Mouse (Mus musculus): ENCODE measurements around the gene Bicdl1. TPM values are rescaled to one million over a fixed set of nuclear protein-coding genes. Genes with fewer than 3 reads are reported as not detected.

Bicdl1 gene
- 8.4 and 15.5 TPM in 2 replicates for polyA plus RNA-seq (2012; rRNA removed)

DNA sequence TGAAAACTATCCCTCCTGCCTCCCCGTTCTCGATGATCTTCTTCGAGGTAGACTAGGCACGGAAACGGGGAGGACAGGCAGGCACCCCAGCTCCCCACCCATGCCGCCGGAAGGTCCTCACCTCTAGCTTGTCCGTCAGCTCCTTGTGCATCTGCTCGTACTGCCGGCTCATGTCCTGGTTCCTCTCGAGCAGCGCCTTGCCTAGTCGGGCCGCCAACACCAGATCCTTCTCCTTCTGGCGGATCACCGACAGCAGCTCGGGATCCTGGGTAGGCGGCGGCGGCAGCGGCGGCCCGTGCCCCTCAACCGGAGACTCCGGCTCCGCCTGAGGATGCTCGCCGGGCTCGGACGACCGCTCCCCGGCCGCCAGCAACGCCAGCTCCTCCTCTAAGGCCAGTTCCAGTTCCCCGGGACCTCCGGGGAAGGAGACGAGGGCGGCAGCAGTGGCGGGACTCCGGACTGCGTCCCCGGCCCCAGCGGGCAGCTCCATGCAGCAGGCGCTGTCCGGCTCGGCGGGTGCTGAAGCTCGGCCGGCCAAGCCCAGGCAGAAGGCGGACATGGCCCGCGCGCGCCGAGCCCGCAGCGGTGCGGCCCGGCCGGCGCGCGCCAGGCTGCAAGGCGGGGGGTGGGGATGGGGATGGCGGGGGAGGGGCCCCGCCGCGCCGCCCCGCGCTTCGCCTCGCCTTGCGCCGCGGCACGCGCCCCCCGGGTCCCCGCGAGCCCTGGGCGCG is at the start of gene Bicdl1:
Gene Bicdl1 (minus strand): TSS at position 621 of the 731 bp plus-strand sequence.
- no peak for TF ChIP-seq CTCF (IDR thresholded peaks at IDR 0.05; ENCODE audit: extremely low read depth, insufficient read length, insufficient replicate concordance, low read depth, low read length)
- no peak for TF ChIP-seq POLR2A (IDR thresholded peaks at IDR 0.05; ENCODE audit: low read depth, low read length)

DNA sequence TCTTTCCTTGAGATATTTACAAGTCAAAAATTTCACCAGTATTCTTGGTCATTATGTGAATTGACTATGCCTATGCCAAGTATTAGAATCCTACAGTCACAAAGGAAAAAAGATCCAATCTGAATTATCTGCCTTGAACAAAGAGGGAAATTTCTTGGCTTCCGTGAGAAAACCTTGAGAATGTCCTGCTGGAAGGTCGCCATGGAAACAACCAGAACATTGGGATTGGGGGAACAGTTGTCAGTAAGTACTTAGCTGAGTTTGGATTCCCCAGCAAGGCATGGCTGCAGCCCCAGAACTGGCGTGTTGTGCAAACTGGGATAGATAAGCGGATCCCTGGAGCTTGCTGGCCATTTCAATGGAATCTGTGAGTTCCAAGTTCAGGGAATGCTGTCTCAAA is 45.5 kb upstream of the Bicdl1 start:
- WGBS = 72% methylated on average over 4 of the region's 4 CpGs
- no peaks in the 10 kb centered on the region for H3K4me1 ChIP-seq (ENCODE audit: control insufficient read depth, insufficient read depth, insufficient read length, low read length)
- no peak for TF ChIP-seq CTCF (IDR thresholded peaks at IDR 0.05; ENCODE audit: extremely low read depth, insufficient read length, insufficient replicate concordance, low read depth, low read length)
- no peak for TF ChIP-seq POLR2A (IDR thresholded peaks at IDR 0.05; ENCODE audit: low read depth, low read length)
- no peaks in the 10 kb centered on the region for H3K36me3 ChIP-seq (ENCODE audit: control insufficient read depth, insufficient read depth, low read length)
- no peak overlapping the region for H3K4me3 ChIP-seq (ENCODE audit: low read depth, low read length)
- no peaks in the 10 kb centered on the region for H3K27me3 ChIP-seq (ENCODE audit: control insufficient read depth, insufficient read depth, low read length)
- H3K27ac ChIP-seq (ENCODE audit: insufficient read depth, low read depth, low read length) = no peak overlapping the region

More for the DNA sequence above, at the start of gene Bicdl1:
- under 1% methylated on average over 60 of the region's 83 CpGs for WGBS
- H3K4me1 ChIP-seq (ENCODE audit: control insufficient read depth, insufficient read depth, insufficient read length, low read length) = peaks cover 11% of the 10 kb centered on the region
- peak within 1 kb of the TSS; percentile 33; the same call in 1 of the 2 replicates for H3K27ac ChIP-seq (ENCODE audit: insufficient read depth, low read depth, low read length)
- H3K36me3 ChIP-seq (ENCODE audit: control insufficient read depth, insufficient read depth, low read length) = no peaks in the 10 kb centered on the region
- H3K27me3 ChIP-seq (ENCODE audit: control insufficient read depth, insufficient read depth, low read length) = peaks cover 10% of the 10 kb centered on the region
- peak within 1 kb of the TSS; percentile 95 for H3K4me3 ChIP-seq (ENCODE audit: low read depth, low read length)

DNA sequence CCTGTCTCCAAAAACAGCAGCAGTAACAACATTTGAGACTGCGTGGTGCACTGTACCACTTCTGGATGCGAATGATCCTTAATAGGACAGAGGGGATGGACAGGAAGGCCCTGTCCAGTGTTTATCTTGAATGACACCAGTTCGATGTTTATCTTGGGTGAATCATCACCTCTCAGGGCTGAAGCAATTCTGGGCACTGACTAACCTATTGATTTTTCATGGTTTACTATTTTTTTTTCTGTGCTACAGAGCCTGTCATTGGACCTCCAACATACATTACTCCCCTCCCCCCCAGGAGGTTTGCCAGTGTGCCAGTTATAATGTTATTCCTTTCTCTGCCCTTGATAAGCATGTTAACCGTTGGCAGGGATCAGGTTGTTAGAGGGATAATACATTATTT is 43.9 kb upstream of the Bicdl1 start:
- TF ChIP-seq CTCF (IDR thresholded peaks at IDR 0.05; ENCODE audit: extremely low read depth, insufficient read length, insufficient replicate concordance, low read depth, low read length) = no peak
- TF ChIP-seq POLR2A (IDR thresholded peaks at IDR 0.05; ENCODE audit: low read depth, low read length) = no peak
- no peaks in the 10 kb centered on the region for H3K36me3 ChIP-seq (ENCODE audit: control insufficient read depth, insufficient read depth, low read length)
- 29% methylated on average over 4 of the region's 4 CpGs for WGBS

DNA sequence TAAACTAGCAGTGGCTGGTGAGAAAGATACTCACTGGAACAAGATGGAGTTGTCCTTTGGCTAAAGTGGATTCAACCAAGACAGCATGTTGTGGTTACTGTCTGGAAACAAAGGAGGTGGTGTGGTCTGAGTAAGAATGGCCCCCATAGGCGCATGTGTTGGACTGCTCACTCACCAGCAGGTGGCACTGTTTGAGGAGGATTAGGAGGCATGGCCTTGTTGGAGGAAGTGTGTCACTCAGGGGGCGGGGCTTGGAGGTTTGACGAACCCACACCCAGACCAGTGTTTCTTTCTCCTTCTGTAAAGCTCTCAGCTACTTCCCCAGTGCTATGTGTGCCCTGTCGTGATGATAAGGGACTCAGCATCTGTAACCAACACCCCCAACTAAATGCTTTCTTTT is 38.6 kb upstream of the Bicdl1 start:
- no peaks in the 10 kb centered on the region for H3K36me3 ChIP-seq (ENCODE audit: control insufficient read depth, insufficient read depth, low read length)
- WGBS = 88% methylated on average over 4 of the region's 4 CpGs
- H3K27me3 ChIP-seq (ENCODE audit: control insufficient read depth, insufficient read depth, low read length) = no peaks in the 10 kb centered on the region
- no peak overlapping the region for H3K4me3 ChIP-seq (ENCODE audit: low read depth, low read length)
- no peaks in the 10 kb centered on the region for H3K4me1 ChIP-seq (ENCODE audit: control insufficient read depth, insufficient read depth, insufficient read length, low read length)
- no peak overlapping the region for H3K27ac ChIP-seq (ENCODE audit: insufficient read depth, low read depth, low read length)
- TF ChIP-seq POLR2A (IDR thresholded peaks at IDR 0.05; ENCODE audit: low read depth, low read length) (no peak), CTCF (IDR thresholded peaks at IDR 0.05; ENCODE audit: extremely low read depth, insufficient read length, insufficient replicate concordance, low read depth, low read length) (no peak)

More for the DNA sequence above, 43.9 kb upstream of the Bicdl1 start:
- H3K27ac ChIP-seq (ENCODE audit: insufficient read depth, low read depth, low read length) = no peak overlapping the region
- H3K4me1 ChIP-seq (ENCODE audit: control insufficient read depth, insufficient read depth, insufficient read length, low read length) = no peaks in the 10 kb centered on the region
- H3K27me3 ChIP-seq (ENCODE audit: control insufficient read depth, insufficient read depth, low read length) = no peaks in the 10 kb centered on the region
- H3K4me3 ChIP-seq (ENCODE audit: low read depth, low read length) = no peak overlapping the region

DNA sequence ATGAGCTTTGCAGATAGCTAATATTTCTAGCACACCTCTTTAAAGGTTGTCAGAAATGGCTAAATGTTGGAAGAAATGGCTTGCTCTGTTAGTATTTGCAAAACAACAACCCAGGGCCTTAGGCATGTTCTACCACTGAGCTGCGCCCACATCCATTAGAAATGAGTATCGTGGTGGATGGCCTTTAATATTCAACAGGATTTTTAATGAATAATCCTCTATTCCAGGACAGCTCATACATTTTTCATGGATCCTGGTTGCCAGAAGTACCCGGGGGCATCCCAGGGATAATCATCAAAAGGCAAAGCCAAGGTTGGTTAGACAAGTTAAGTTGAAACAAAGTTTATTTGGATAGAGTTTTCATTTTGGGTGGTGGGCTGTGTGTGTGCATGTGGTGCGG is 37.7 kb upstream of the Bicdl1 start:
- no peak overlapping the region for H3K4me3 ChIP-seq (ENCODE audit: low read depth, low read length)
- 91% methylated on average over 4 of the region's 4 CpGs for WGBS
- no peaks in the 10 kb centered on the region for H3K27me3 ChIP-seq (ENCODE audit: control insufficient read depth, insufficient read depth, low read length)
- H3K4me1 ChIP-seq (ENCODE audit: control insufficient read depth, insufficient read depth, insufficient read length, low read length) = no peaks in the 10 kb centered on the region
- H3K36me3 ChIP-seq (ENCODE audit: control insufficient read depth, insufficient read depth, low read length) = no peaks in the 10 kb centered on the region
- H3K27ac ChIP-seq (ENCODE audit: insufficient read depth, low read depth, low read length) = no peak overlapping the region
- TF ChIP-seq POLR2A (IDR thresholded peaks at IDR 0.05; ENCODE audit: low read depth, low read length) = no peak

DNA sequence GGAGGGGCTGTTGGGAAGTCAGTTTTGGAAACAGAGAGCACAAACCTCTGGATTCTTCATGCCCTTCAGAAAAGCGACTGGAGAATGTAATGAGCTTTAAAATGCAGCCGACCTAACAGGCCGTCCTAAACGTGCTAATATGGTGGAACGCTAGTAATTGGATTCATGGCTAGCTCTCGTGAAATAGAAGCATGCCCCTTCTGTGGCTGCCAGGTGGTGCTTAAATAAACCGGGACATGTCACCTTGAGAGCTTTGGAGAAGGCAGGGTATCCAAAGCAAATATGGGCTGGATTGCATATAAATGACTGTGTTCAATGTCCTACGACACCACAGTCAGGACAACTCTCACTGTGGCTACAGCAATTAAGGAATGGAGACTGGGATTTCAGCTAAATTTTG is 35.4 kb upstream of the Bicdl1 start:
- Histone ChIP-seq H3K4me1 (ENCODE audit: control insufficient read depth, insufficient read depth, insufficient read length, low read length) (no peaks in the 10 kb centered on the region), H3K4me3 (ENCODE audit: low read depth, low read length) (no peak overlapping the region), H3K36me3 (ENCODE audit: control insufficient read depth, insufficient read depth, low read length) (no peaks in the 10 kb centered on the region), H3K27me3 (ENCODE audit: control insufficient read depth, insufficient read depth, low read length) (no peaks in the 10 kb centered on the region), H3K27ac (ENCODE audit: insufficient read depth, low read depth, low read length) (no peak overlapping the region)
- 69% methylated on average over 8 of the region's 8 CpGs for WGBS
- TF ChIP-seq CTCF (IDR thresholded peaks at IDR 0.05; ENCODE audit: extremely low read depth, insufficient read length, insufficient replicate concordance, low read depth, low read length) (no peak), POLR2A (IDR thresholded peaks at IDR 0.05; ENCODE audit: low read depth, low read length) (no peak)

DNA sequence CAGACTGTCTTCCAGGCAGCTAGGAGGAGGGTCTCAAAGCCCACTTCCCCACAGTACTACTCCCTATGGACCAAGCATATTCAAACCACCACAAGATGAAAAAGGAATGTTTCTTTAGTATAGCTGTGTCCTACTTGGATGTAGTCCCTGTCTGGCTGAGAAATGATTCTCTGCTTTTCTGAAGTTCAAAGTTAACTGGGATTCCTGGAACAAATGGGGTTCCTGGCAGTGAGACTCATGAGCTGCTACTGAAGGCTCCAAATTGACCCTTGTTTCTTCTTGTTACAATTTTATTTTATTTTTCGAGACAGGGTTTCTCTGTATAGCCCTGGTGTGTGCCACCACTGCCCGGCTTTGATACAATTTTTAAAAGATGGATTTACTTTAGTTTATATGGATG is 32.6 kb upstream of the Bicdl1 start:
- TF ChIP-seq POLR2A (IDR thresholded peaks at IDR 0.05; ENCODE audit: low read depth, low read length) (no peak), CTCF (IDR thresholded peaks at IDR 0.05; ENCODE audit: extremely low read depth, insufficient read length, insufficient replicate concordance, low read depth, low read length) (no peak)
- Histone ChIP-seq H3K27ac (ENCODE audit: insufficient read depth, low read depth, low read length) (no peak overlapping the region), H3K27me3 (ENCODE audit: control insufficient read depth, insufficient read depth, low read length) (no peaks in the 10 kb centered on the region), H3K36me3 (ENCODE audit: control insufficient read depth, insufficient read depth, low read length) (no peaks in the 10 kb centered on the region), H3K4me3 (ENCODE audit: low read depth, low read length) (no peak overlapping the region), H3K4me1 (ENCODE audit: control insufficient read depth, insufficient read depth, insufficient read length, low read length) (no peaks in the 10 kb centered on the region)
- 84% methylated on average over 2 of the region's 2 CpGs for WGBS
